Mouse (Mus musculus): ENCODE measurements around the gene Sprr2a3. TPM values are rescaled to one million over a fixed set of nuclear protein-coding genes. Genes with fewer than 3 reads are reported as not detected.
A peak's percentile ranks its signal among the peaks of the same experiment; 100 is the strongest.
"Not testable (repeated sequence)": the region's sequence is repeated elsewhere in the genome, so short reads cannot be mapped to it uniquely, and the experiment has no call there.

Gene Sprr2a3
- polyA plus RNA-seq (2014; fragmentation: Nextera tagmentation; extraction: Ambion mirVana) = not detected in 2 replicates

DNA sequence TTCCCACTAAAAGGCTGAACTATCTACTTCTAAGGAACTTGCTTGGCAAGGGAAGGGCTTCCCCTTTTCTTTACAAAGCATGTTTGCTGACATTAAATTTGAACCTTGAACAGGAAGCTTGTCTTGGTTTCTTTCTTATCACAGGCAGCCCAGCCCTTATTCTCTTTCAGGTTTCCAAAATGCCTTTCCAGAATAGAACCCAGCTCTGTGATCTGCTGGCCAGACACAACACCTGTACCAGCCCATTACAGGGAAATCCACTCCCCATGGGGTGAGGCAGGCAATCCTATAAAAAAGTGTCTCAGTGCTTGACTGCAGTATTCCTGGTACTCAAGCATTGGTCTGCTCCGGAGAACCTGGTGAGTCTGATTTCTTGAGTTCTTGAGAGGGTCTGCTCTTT, at the start of gene Sprr2a3:
Gene Sprr2a3 (plus strand): TSS at position 317 of the 400 bp plus-strand sequence.
- not testable (repeated sequence) for ATAC-seq (ENCODE audit: low FRiP score); H3K4me1 ChIP-seq (ENCODE audit: control insufficient read depth, insufficient read depth, low read length); H3K27me3 ChIP-seq (ENCODE audit: control insufficient read depth, insufficient read depth, low read length); H3K4me3 ChIP-seq (ENCODE audit: low read depth, low read length); H3K9me3 ChIP-seq (ENCODE audit: control insufficient read depth, low read length); H3K27ac ChIP-seq (ENCODE audit: low read depth, low read length); H3K4me2 ChIP-seq; H3K36me3 ChIP-seq (ENCODE audit: control insufficient read depth, insufficient read depth, low read length); H3K9ac ChIP-seq (ENCODE audit: low read length); DNase-seq (ENCODE audit: low spot score, missing footprints)
- 92% methylated on average over 1 of the region's 1 CpGs for WGBS

DNA sequence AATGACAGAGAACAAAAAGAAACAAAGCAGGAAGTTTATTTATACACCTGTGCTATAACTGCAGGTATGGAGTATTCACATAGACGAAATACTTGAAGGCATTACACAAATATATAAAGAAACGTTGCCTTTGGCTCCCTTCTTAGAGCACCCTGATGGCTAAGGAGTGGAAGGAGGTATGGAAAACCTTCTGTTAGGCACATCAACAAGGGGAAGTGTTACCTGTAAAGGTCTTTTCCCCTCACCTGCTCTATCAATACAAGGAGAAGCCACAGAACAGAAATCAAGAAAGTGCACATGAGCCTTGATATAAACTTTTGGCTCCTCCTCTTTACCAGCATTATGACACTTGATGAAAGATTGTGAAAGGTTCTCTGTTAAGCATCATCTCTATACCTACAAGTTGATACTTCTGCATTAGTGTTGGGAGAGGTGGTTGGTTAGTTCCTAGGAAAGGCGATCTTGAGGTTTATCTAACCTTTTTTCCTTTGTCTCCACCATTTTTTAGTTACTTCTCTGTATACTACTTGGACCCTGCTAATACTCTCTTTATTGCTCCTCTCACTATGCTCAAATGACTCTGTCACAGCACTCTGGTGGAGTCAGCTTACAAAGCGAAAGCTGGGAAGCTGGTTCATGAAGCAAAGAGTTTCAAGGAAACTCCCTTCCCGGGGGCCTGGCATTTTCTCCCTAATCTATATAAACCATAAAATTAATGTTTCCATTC, 48.6 kb upstream of the Sprr2a3 start:
- no CpG with 5 or more reads among the region's 5 CpGs for WGBS
- H3K27ac ChIP-seq (ENCODE audit: low read depth, low read length); H3K27me3 ChIP-seq (ENCODE audit: control insufficient read depth, insufficient read depth, low read length); H3K9me3 ChIP-seq (ENCODE audit: control insufficient read depth, low read length); H3K4me1 ChIP-seq (ENCODE audit: control insufficient read depth, insufficient read depth, low read length); DNase-seq (ENCODE audit: low spot score, missing footprints); H3K9ac ChIP-seq (ENCODE audit: low read length); H3K36me3 ChIP-seq (ENCODE audit: control insufficient read depth, insufficient read depth, low read length); H3K4me2 ChIP-seq; H3K4me3 ChIP-seq (ENCODE audit: low read depth, low read length): not testable (repeated sequence)
- peak; percentile 54; the same call in 1 of the 2 replicates for ATAC-seq (ENCODE audit: low FRiP score)

DNA sequence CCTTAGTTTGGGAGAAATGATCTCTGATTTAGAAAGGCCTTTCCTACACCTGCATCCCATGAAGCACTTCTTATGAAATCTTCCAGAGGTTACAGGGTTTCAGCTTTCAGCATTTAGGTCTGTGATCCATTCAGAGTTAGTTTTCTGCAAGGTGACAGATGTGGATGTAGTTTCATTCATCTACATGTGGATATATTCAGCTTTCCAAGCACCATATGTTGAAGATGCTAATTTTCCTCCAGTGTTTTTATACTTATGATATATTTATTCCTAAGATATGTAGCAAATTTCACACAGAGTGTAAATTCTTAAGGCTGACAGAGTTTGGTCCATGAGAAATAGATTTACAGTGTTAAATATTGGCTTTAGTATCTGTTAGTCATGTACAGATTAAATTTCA, 46.5 kb upstream of the Sprr2a3 start:
- not testable (repeated sequence) for H3K4me3 ChIP-seq (ENCODE audit: low read depth, low read length); H3K27ac ChIP-seq (ENCODE audit: low read depth, low read length); H3K36me3 ChIP-seq (ENCODE audit: control insufficient read depth, insufficient read depth, low read length); DNase-seq (ENCODE audit: low spot score, missing footprints); H3K9me3 ChIP-seq (ENCODE audit: control insufficient read depth, low read length); H3K9ac ChIP-seq (ENCODE audit: low read length); H3K4me1 ChIP-seq (ENCODE audit: control insufficient read depth, insufficient read depth, low read length); H3K27me3 ChIP-seq (ENCODE audit: control insufficient read depth, insufficient read depth, low read length); ATAC-seq (ENCODE audit: low FRiP score); H3K4me2 ChIP-seq

DNA sequence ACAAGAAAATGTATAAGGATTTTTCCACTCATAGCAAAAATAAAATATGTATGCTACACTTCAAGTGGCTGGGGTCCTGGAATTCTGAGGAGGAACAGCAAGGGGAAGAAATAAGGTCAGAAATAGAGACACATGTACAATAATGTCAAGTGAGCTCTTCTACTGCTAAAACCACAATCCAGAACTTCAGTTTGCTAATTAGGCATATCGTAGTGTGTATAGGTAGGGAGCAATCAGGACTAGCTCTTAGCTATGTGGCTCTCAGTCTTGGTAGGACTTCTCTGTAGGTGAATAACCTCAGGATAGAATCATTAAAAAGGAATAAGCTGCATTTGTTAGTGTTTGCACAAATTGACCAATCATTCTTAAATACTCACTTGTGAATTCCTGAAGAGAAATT, 46.0 kb upstream of the Sprr2a3 start:
- not testable (repeated sequence) for H3K4me1 ChIP-seq (ENCODE audit: control insufficient read depth, insufficient read depth, low read length); H3K4me3 ChIP-seq (ENCODE audit: low read depth, low read length); H3K27ac ChIP-seq (ENCODE audit: low read depth, low read length); H3K9me3 ChIP-seq (ENCODE audit: control insufficient read depth, low read length); H3K27me3 ChIP-seq (ENCODE audit: control insufficient read depth, insufficient read depth, low read length); H3K4me2 ChIP-seq; H3K36me3 ChIP-seq (ENCODE audit: control insufficient read depth, insufficient read depth, low read length); ATAC-seq (ENCODE audit: low FRiP score); DNase-seq (ENCODE audit: low spot score, missing footprints); H3K9ac ChIP-seq (ENCODE audit: low read length)
- no CpG with 5 or more reads among the region's 1 CpGs for WGBS

DNA sequence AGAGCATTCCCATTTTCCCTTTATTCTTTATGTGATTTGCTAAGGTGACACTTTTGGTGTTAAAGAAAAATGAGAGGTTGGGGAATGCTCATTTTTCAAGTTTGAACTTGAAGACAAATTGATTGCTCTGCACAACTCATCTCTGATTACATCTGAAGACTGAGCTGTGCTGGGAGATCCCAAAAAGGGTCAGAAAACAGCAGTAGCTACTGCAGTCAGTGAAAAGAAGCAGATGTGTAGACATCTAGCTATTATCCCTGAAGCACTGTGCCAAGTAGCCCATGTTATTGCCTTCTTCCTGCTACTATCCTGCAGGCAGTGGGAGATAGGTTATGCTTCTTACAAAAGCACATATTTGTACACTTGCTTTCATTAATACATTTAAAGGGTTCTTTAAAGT, 40.4 kb upstream of the Sprr2a3 start:
- not testable (repeated sequence) for DNase-seq (ENCODE audit: low spot score, missing footprints); H3K4me2 ChIP-seq; H3K27me3 ChIP-seq (ENCODE audit: control insufficient read depth, insufficient read depth, low read length); H3K36me3 ChIP-seq (ENCODE audit: control insufficient read depth, insufficient read depth, low read length); H3K9ac ChIP-seq (ENCODE audit: low read length); H3K4me3 ChIP-seq (ENCODE audit: low read depth, low read length); ATAC-seq (ENCODE audit: low FRiP score); H3K4me1 ChIP-seq (ENCODE audit: control insufficient read depth, insufficient read depth, low read length); H3K27ac ChIP-seq (ENCODE audit: low read depth, low read length); H3K9me3 ChIP-seq (ENCODE audit: control insufficient read depth, low read length)

DNA sequence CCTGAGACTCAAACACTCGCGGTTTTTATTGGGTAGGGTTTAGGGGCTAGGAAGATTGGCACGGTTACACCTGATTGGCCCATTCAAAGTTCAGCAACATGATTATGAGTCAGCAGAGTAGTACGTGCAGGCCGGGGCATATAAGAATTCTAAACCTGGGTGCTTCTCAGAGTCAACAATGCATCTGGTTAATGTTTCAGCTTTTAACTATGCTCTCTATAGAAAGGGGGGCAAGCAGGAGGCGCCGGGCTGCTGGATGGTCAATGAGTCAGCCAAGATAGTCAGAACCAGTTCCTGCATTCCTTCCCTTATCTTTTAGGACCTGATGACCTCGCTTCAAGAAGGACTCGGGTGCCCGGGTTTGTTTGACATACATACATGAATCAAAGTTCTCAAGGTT, 39.0 kb upstream of the Sprr2a3 start:
- not testable (repeated sequence) for H3K4me3 ChIP-seq (ENCODE audit: low read depth, low read length); DNase-seq (ENCODE audit: low spot score, missing footprints); ATAC-seq (ENCODE audit: low FRiP score); H3K36me3 ChIP-seq (ENCODE audit: control insufficient read depth, insufficient read depth, low read length); H3K9ac ChIP-seq (ENCODE audit: low read length); H3K4me1 ChIP-seq (ENCODE audit: control insufficient read depth, insufficient read depth, low read length); H3K27me3 ChIP-seq (ENCODE audit: control insufficient read depth, insufficient read depth, low read length); H3K4me2 ChIP-seq; H3K9me3 ChIP-seq (ENCODE audit: control insufficient read depth, low read length); H3K27ac ChIP-seq (ENCODE audit: low read depth, low read length)
- WGBS = no CpG with 5 or more reads among the region's 10 CpGs

DNA sequence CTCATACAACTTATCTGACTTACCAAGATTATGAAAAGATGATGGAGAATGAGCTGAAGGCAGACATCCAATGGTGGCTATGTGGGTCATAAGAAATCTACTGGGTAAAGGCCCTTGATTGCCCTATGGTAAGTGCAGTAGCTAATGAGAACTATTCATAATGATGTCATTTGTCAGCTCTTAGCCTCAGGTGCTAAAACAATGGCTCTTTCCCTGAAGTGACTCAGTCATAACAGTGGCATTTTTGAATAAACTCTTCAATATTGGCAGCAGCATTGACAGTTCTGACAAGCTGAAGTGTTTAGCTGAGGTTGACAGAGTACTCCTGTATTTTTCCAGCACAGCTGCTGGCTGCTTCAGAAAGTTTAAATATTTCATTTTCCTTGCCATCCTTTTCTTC, 36.7 kb upstream of the Sprr2a3 start:
- not testable (repeated sequence) for H3K36me3 ChIP-seq (ENCODE audit: control insufficient read depth, insufficient read depth, low read length); H3K9me3 ChIP-seq (ENCODE audit: control insufficient read depth, low read length); H3K4me3 ChIP-seq (ENCODE audit: low read depth, low read length); ATAC-seq (ENCODE audit: low FRiP score); H3K4me2 ChIP-seq; DNase-seq (ENCODE audit: low spot score, missing footprints); H3K27ac ChIP-seq (ENCODE audit: low read depth, low read length); H3K27me3 ChIP-seq (ENCODE audit: control insufficient read depth, insufficient read depth, low read length); H3K4me1 ChIP-seq (ENCODE audit: control insufficient read depth, insufficient read depth, low read length); H3K9ac ChIP-seq (ENCODE audit: low read length)

DNA sequence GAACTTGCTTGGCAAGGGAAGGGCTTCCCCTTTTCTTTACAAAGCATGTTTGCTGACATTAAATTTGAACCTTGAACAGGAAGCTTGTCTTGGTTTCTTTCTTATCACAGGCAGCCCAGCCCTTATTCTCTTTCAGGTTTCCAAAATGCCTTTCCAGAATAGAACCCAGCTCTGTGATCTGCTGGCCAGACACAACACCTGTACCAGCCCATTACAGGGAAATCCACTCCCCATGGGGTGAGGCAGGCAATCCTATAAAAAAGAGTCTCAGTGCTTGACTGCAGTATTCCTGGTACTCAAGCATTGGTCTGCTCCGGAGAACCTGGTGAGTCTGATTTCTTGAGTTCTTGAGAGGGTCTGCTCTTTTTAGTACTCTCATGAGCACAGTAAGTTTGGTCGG, 34.8 kb upstream of the Sprr2a3 start:
- not testable (repeated sequence) for H3K27ac ChIP-seq (ENCODE audit: low read depth, low read length); H3K27me3 ChIP-seq (ENCODE audit: control insufficient read depth, insufficient read depth, low read length); H3K4me3 ChIP-seq (ENCODE audit: low read depth, low read length); H3K4me1 ChIP-seq (ENCODE audit: control insufficient read depth, insufficient read depth, low read length); DNase-seq (ENCODE audit: low spot score, missing footprints); H3K9me3 ChIP-seq (ENCODE audit: control insufficient read depth, low read length); H3K4me2 ChIP-seq; H3K9ac ChIP-seq (ENCODE audit: low read length); H3K36me3 ChIP-seq (ENCODE audit: control insufficient read depth, insufficient read depth, low read length)
- WGBS = 93% methylated on average over 1 of the region's 2 CpGs
- ATAC-seq (ENCODE audit: low FRiP score) = 0 out of 2 replicates have a peak, but pooled peaks have one; percentile 20

DNA sequence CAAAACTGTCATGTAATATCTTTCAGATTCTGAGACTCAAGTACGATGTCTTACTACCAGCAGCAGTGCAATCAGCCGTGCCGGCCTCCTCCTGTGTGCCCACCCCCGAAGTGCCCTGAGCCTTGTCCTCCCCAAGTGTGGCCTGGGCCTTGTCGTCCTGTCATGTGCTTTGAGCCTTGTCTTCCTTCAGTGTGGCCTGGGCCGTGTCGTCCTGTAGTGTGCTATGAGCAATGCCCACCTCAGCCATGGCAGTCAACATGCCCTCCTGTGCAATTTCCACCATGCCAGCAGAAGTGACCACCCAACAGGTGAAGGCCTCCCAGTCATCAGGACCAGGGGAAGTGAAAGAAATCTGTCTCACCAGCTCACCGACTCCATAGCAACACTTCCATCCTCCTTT, 31.4 kb upstream of the Sprr2a3 start:
- not testable (repeated sequence) for H3K4me2 ChIP-seq; H3K4me1 ChIP-seq (ENCODE audit: control insufficient read depth, insufficient read depth, low read length); H3K4me3 ChIP-seq (ENCODE audit: low read depth, low read length); H3K27ac ChIP-seq (ENCODE audit: low read depth, low read length); H3K27me3 ChIP-seq (ENCODE audit: control insufficient read depth, insufficient read depth, low read length); H3K9me3 ChIP-seq (ENCODE audit: control insufficient read depth, low read length); H3K9ac ChIP-seq (ENCODE audit: low read length); H3K36me3 ChIP-seq (ENCODE audit: control insufficient read depth, insufficient read depth, low read length); DNase-seq (ENCODE audit: low spot score, missing footprints)
- no CpG with 5 or more reads among the region's 8 CpGs for WGBS
- peak; percentile 57; the same call in 1 of the 2 replicates for ATAC-seq (ENCODE audit: low FRiP score)
